ENCODE assay signal across 8 mouse cellular contexts in the genomic region with DNA sequence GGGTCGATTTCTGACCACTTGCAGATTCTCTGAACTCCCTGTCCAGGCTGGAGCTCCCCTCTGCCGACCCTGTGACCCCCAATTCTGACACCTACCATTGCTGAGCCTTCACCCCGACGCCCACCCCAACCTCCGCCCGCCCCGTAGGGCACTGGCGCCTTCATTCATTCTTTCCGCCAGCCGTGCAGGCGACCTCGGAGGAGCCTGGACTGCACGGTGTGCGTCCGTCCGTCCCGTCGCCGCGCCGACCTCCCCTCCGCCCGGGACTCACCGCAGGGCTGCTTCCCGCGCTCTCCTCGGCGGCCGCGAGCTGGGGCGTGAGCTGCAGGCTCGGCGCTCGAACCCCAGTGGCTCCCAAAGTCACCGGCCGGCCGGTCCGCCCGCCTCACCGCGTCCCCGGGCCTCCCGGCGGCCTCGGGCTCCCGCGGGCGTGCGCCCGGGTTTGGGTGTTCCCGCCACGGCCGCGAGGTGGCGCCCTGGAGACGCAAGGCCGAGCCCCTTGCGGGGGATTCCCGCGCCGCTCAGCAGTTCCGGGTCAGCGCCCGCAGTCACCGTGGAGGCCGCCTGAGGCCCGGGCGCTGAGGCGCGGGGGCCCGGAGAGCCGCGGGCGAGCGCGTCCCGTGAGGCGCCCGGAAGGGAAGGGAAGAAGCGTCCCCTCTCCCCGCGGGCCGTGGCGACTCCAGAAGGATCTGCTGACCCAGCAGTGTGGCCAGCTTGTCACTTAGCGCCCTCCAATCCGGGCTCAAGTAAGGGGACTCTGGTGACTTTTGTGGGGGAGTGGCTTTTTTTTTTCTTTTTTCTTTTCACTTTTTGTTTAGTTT. TPM values are rescaled to one million over a fixed set of nuclear protein-coding genes. Genes with fewer than 3 reads are reported as not detected.
A peak's percentile ranks its signal among the peaks of the same experiment; 100 is the strongest.
DNase-seq lines count a peak whose midpoint lies in the region; ATAC-seq and TF ChIP-seq lines count a peak whose summit lies in the region.

Gene Ccdc122 (plus strand): TSS at position 547 of the 821 bp plus-strand sequence.
Gene Lacc1 (minus strand): TSS at position 679 of the 821 bp plus-strand sequence.

- under 1% methylated on average over 81 of the region's 86 CpGs for WGBS in bone marrow, adult 2 months
- under 1% methylated on average over 83 of the region's 86 CpGs for WGBS in heart, embryonic 11.5 days (ENCODE audit: insufficient replicate concordance)
- under 1% methylated on average over 76 of the region's 86 CpGs for WGBS in kidney, embryonic 15.5 days
- under 1% methylated on average over 83 of the region's 86 CpGs for WGBS in liver, embryonic 12.5 days (ENCODE audit: insufficient replicate concordance)

- no peaks in the 10 kb centered on the region for H3K79me2 ChIP-seq in myocyte (ENCODE audit: control insufficient read depth, insufficient read depth)

- peaks cover 2% of the 10 kb centered on the region for H3K4me1 ChIP-seq in bone marrow, adult 2 months (ENCODE audit: control insufficient read depth, insufficient read depth, low read length)
- H3K4me1 ChIP-seq in embryonic fibroblast, embryonic 13.5 days (ENCODE audit: control insufficient read depth, insufficient read depth, low read length), result peaks cover 12% of the 10 kb centered on the region; the same call in 1 of the 2 replicates
- 0 out of 2 replicates have a peak, but pooled peaks cover 5% of the 10 kb centered on the region for H3K4me1 ChIP-seq in heart, embryonic 11.5 days (ENCODE audit: control insufficient read depth, insufficient read depth, low read length)
- 0 out of 2 replicates have a peak, but pooled peaks cover 4% of the 10 kb centered on the region for H3K4me1 ChIP-seq in kidney, embryonic 15.5 days
- H3K4me1 ChIP-seq in liver, embryonic 12.5 days, result peaks cover 21% of the 10 kb centered on the region

- no peaks in the 10 kb centered on the region for H3K36me3 ChIP-seq in heart, embryonic 11.5 days (ENCODE audit: control insufficient read depth, insufficient read depth, low read length)
- H3K36me3 ChIP-seq in kidney, embryonic 15.5 days, result no peaks in the 10 kb centered on the region
- peaks cover 4% of the 10 kb centered on the region; the same call in 1 of the 2 replicates for H3K36me3 ChIP-seq in liver, embryonic 12.5 days
- peaks cover under 1% of the 10 kb centered on the region for H3K36me3 ChIP-seq in myocyte (ENCODE audit: control insufficient read depth, insufficient read depth)

- peak within 1 kb of the TSS; percentile 67; the same call in 1 of the 2 replicates for H3K27ac ChIP-seq in bone marrow, adult 2 months (ENCODE audit: control insufficient read depth, insufficient read depth, low read depth, low read length, poor library complexity)
- H3K27ac ChIP-seq in embryonic fibroblast, embryonic 13.5 days (ENCODE audit: insufficient read depth, low read length), result peak within 1 kb of the TSS; percentile 92
- no peak within 1 kb of the TSS; the same call in 1 of the 2 replicates for H3K27ac ChIP-seq in heart, embryonic 11.5 days (ENCODE audit: low read depth, low read length)
- no peak within 1 kb of the TSS for H3K27ac ChIP-seq in kidney, embryonic 15.5 days
- H3K27ac ChIP-seq in liver, embryonic 12.5 days, result peak within 1 kb of the TSS; percentile 45; the same call in 1 of the 2 replicates

- peak; percentile 49 for ATAC-seq in heart, embryonic 11.5 days (replicated peaks; ENCODE audit: insufficient number of reproducible peaks, low FRiP score, low TSS enrichment)
- ATAC-seq in kidney, embryonic 15.5 days (replicated peaks; ENCODE audit: low FRiP score), result peak; percentile 85
- ATAC-seq in liver, embryonic 12.5 days, result peak; percentile 84

- H3K4me2 ChIP-seq in heart, embryonic 11.5 days, result peak within 1 kb of the TSS; percentile 88
- H3K4me2 ChIP-seq in kidney, embryonic 15.5 days, result peak within 1 kb of the TSS; percentile 86
- H3K4me2 ChIP-seq in liver, embryonic 12.5 days, result peak within 1 kb of the TSS; percentile 91
- peak within 1 kb of the TSS; percentile 83 for H3K4me2 ChIP-seq in myocyte (ENCODE audit: low read depth)

- no peaks in the 10 kb centered on the region for H3K27me3 ChIP-seq in heart, embryonic 11.5 days (ENCODE audit: control insufficient read depth, insufficient read depth, low read length)
- no peaks in the 10 kb centered on the region for H3K27me3 ChIP-seq in kidney, embryonic 15.5 days
- no peaks in the 10 kb centered on the region for H3K27me3 ChIP-seq in liver, embryonic 12.5 days (replicated peaks)
- H3K27me3 ChIP-seq in myocyte (ENCODE audit: control insufficient read depth, insufficient read depth, insufficient read length), result no peaks in the 10 kb centered on the region

- peak within 1 kb of the TSS; percentile 63 for H3K4me3 ChIP-seq in bone marrow, adult 2 months (replicated peaks; ENCODE audit: control insufficient read depth, low read depth, low read length)
- H3K4me3 ChIP-seq in embryonic fibroblast, embryonic 13.5 days (ENCODE audit: insufficient read depth, low read length), result peak within 1 kb of the TSS; percentile 62
- H3K4me3 ChIP-seq in heart, embryonic 11.5 days (ENCODE audit: low read depth, low read length), result peak within 1 kb of the TSS; percentile 80
- peak within 1 kb of the TSS; percentile 67 for H3K4me3 ChIP-seq in kidney, embryonic 15.5 days (replicated peaks)
- H3K4me3 ChIP-seq in liver, embryonic 12.5 days, result peak within 1 kb of the TSS; percentile 71
- peak within 1 kb of the TSS; percentile 36 for H3K4me3 ChIP-seq in myocyte

- peak; percentile 19; the same call in 1 of the 2 replicates for TF ChIP-seq POLR2A in bone marrow, adult 2 months (IDR thresholded peaks at IDR 0.05; ENCODE audit: borderline replicate concordance, control insufficient read depth, low read depth, low read length)
- TF ChIP-seq POLR2A in embryonic fibroblast, embryonic 13.5 days (IDR thresholded peaks at IDR 0.05; ENCODE audit: low read depth, low read length), result peak; percentile 42; the same call in 1 of the 2 replicates
- peak; percentile 51 for TF ChIP-seq POLR2A in myocyte (IDR thresholded peaks at IDR 0.05; ENCODE audit: insufficient read length, low read depth)

- peak within 1 kb of the TSS; percentile 85 for H3K9ac ChIP-seq in heart, embryonic 11.5 days (ENCODE audit: low read depth, low read length)
- peak within 1 kb of the TSS; percentile 67 for H3K9ac ChIP-seq in kidney, embryonic 15.5 days
- H3K9ac ChIP-seq in liver, embryonic 12.5 days, result peak within 1 kb of the TSS; percentile 75

- no peaks in the 10 kb centered on the region for H3K9me3 ChIP-seq in heart, embryonic 11.5 days (replicated peaks; ENCODE audit: control insufficient read depth, low read length)
- H3K9me3 ChIP-seq in kidney, embryonic 15.5 days (replicated peaks), result no peaks in the 10 kb centered on the region
- H3K9me3 ChIP-seq in liver, embryonic 12.5 days (replicated peaks), result no peaks in the 10 kb centered on the region

- H3ac ChIP-seq in myocyte (ENCODE audit: control insufficient read depth, insufficient read length), result peak within 1 kb of the TSS; percentile 98

- TF ChIP-seq CTCF in bone marrow, adult 2 months (IDR thresholded peaks at IDR 0.05; ENCODE audit: control insufficient read depth, insufficient read depth, low read length), result peak; percentile 64
- TF ChIP-seq CTCF in embryonic fibroblast, embryonic 13.5 days (IDR thresholded peaks at IDR 0.05; ENCODE audit: borderline replicate concordance, insufficient read depth, low read length), result peak; percentile 48; the same call in 1 of the 2 replicates

- peak; percentile 90 for DNase-seq in A20 (ENCODE audit: low read depth, low spot score)
- peak; percentile 83 to 95 for DNase-seq in spleen, postnatal 4 days (ENCODE audit: low spot score in 2 of 2)

TF ChIP-seq in myocyte, 11 proteins besides CTCF, POLR2A, EP300 and RAD21:
- no peak for TF ChIP-seq SRF (IDR thresholded peaks at IDR 0.05; ENCODE audit: control insufficient read depth, insufficient read length, low read depth)
- no peak for TF ChIP-seq CEBPB (IDR thresholded peaks at IDR 0.05; ENCODE audit: insufficient read depth, poor library complexity, severe bottlenecking)
- no peak for TF ChIP-seq TCF3 (IDR thresholded peaks at IDR 0.05; ENCODE audit: insufficient read length, low read depth)
- TF ChIP-seq MYOG (IDR thresholded peaks at IDR 0.05; ENCODE audit: control insufficient read depth in 1 of 3, insufficient read depth in 1 of 3, insufficient read length in 2 of 3, low read depth in 2 of 3), result peak in 1 of 3 experiments; percentile 23
- TF ChIP-seq USF1 (IDR thresholded peaks at IDR 0.05; ENCODE audit: low read depth), result no peak
- no peak for TF ChIP-seq TCF12 (IDR thresholded peaks at IDR 0.05; ENCODE audit: insufficient read depth, poor library complexity, severe bottlenecking)
- no peak for TF ChIP-seq REST (IDR thresholded peaks at IDR 0.05; ENCODE audit: insufficient read depth, insufficient read length)
- peak in 1 of 3 experiments; percentile 19 for TF ChIP-seq MYOD1 (IDR thresholded peaks at IDR 0.05; ENCODE audit: control insufficient read depth in 1 of 3, insufficient read length in 2 of 3, low read depth in 2 of 3)
- peak; percentile 60 for TF ChIP-seq E2F4 (IDR thresholded peaks at IDR 0.05; ENCODE audit: insufficient read depth)

RNA-seq across cellular contexts. Expression of gene Ccdc122, which starts in this region (rescaled TPM):
- polyA plus RNA-seq in bone marrow, adult 2 months (2011; ENCODE audit: insufficient read depth, insufficient read length, low replicate concordance, missing spikeins), result 1.9 TPM in 1 of 2 replicates, not detected in the other
- 14.9 and 15.6 TPM in 2 replicates for polyA plus RNA-seq in embryonic fibroblast, embryonic 13.5 days (2011; ENCODE audit: insufficient read length, low read depth, missing spikeins)
- 2.2 and 2.6 TPM in 2 replicates for polyA plus RNA-seq in heart, embryonic 11.5 days (2014; fragmentation: Nextera tagmentation; extraction: Ambion mirVana)
- polyA plus RNA-seq in kidney, embryonic 15.5 days (2015; fragmentation: Nextera tagmentation; extraction: Ambion mirVana), result 1.4 TPM in 2 replicates
- polyA plus RNA-seq in liver, embryonic 12.5 days (2016; fragmentation: Nextera tagmentation; extraction: Ambion mirVana), result 1.9 and 2.2 TPM in 2 replicates
- 4.1 TPM for polyA plus RNA-seq in myocyte (2012; fragmentation: generic; extraction: Trizol)

RNA-seq across cellular contexts. Expression of gene Lacc1, which starts in this region (rescaled TPM):
- polyA plus RNA-seq in bone marrow, adult 2 months (2011; ENCODE audit: insufficient read depth, insufficient read length, low replicate concordance, missing spikeins), result 2.1 and 3.0 TPM in 2 replicates
- 17.1 and 19.8 TPM in 2 replicates for polyA plus RNA-seq in embryonic fibroblast, embryonic 13.5 days (2011; ENCODE audit: insufficient read length, low read depth, missing spikeins)
- 9.4 and 10.4 TPM in 2 replicates for polyA plus RNA-seq in heart, embryonic 11.5 days (2014; fragmentation: Nextera tagmentation; extraction: Ambion mirVana)
- 6.9 TPM in 2 replicates for polyA plus RNA-seq in kidney, embryonic 15.5 days (2015; fragmentation: Nextera tagmentation; extraction: Ambion mirVana)
- polyA plus RNA-seq in liver, embryonic 12.5 days (2016; fragmentation: Nextera tagmentation; extraction: Ambion mirVana), result 7.1 and 7.2 TPM in 2 replicates
- 6.1 TPM for polyA plus RNA-seq in myocyte (2012; fragmentation: generic; extraction: Trizol)

Comparison
In these comparisons a context has a peak if more than half of its experiments do, and no peak if none do; other contexts are left out.
1. H3K27ac ChIP-seq: peak in bone marrow, adult 2 months (single experiment), embryonic fibroblast, embryonic 13.5 days (single experiment) and liver, embryonic 12.5 days (single experiment); none in heart, embryonic 11.5 days (single experiment) and kidney, embryonic 15.5 days (single experiment).
2. Peak in every context shown above with its lines, with median percentiles within 50 percentile points of each other: H3K4me3 ChIP-seq, POLR2A ChIP-seq, ATAC-seq, H3K4me2 ChIP-seq and H3K9ac ChIP-seq.